Mouse (Mus musculus) small intestine, adult 2 months (tissue): ENCODE results near the gene Cdk5. TPM values are rescaled to one million over a fixed set of nuclear protein-coding genes. Genes with fewer than 3 reads are reported as not detected.

Experiments
- H3K27ac ChIP-seq: fragments of 200-500 bp; 2 replicates; pipeline ENCODE4 v1.5.1; 2012; ENCODE audit warnings: low read depth, low read length, control low read depth, inconsistent platforms; ENCODE audit not compliant: insufficient read depth
- H3K27me3 ChIP-seq: fragments of 200-500 bp; 2 replicates; pipeline ENCODE4 v1.6.1; 2012; ENCODE audit warnings: mild to moderate bottlenecking, moderate library complexity, low read length, inconsistent platforms; ENCODE audit not compliant: control insufficient read depth, insufficient read depth
- H3K36me3 ChIP-seq: fragments of 200-500 bp; 2 replicates; pipeline ENCODE4 v1.6.1; 2012; ENCODE audit warnings: mild to moderate bottlenecking, low read length, control low read depth, inconsistent platforms; ENCODE audit not compliant: control insufficient read depth, insufficient read depth
- H3K4me1 ChIP-seq: fragments of 200-500 bp; 2 replicates; pipeline ENCODE4 v1.6.1; 2012; ENCODE audit warnings: low read length, inconsistent platforms, mixed read lengths; ENCODE audit not compliant: control insufficient read depth, insufficient read depth, insufficient read length
- H3K4me3 ChIP-seq: fragments of 200-500 bp; 2 replicates; pipeline ENCODE4 v1.5.1; 2012; ENCODE audit warnings: low read depth, mild to moderate bottlenecking, control low read depth, inconsistent platforms, low read length, moderate library complexity
- CTCF ChIP-seq: fragments of 200-500 bp; IDR thresholded peaks from 2 replicates; pipeline ENCODE4 v1.5.1; 2012; ENCODE audit warnings: low read depth, mild to moderate bottlenecking, control low read depth, inconsistent platforms, low read length, moderate library complexity, mixed read lengths; ENCODE audit not compliant: insufficient replicate concordance, insufficient read length; ENCODE audit errors: extremely low read depth
- POLR2A ChIP-seq: fragments of 200-500 bp; IDR thresholded peaks from 2 replicates; pipeline ENCODE4 v1.6.1; 2012; ENCODE audit warnings: low read depth, mild to moderate bottlenecking, control low read depth, inconsistent platforms, low read length, moderate library complexity
- WGBS: fragments of 180-500 bp; shearing (Covaris S2); methylation state at CpG from one replicate; pipeline ENCODE4 v1.1.7; 2018; 5-methylcytosine and 5-hydroxymethylcytosine counted together
- polyA plus RNA-seq: library from polyadenylated mRNA; depleted of rRNA; stranded (reverse); fragments of >200 nt; gene quantifications from 2 replicates; pipeline ENCODE4 v1.2.3, GENCODE M21; 2012; rRNA removed

Gene Cdk5
- polyA plus RNA-seq, 1 experiment, result 64.7 TPM

DNA sequence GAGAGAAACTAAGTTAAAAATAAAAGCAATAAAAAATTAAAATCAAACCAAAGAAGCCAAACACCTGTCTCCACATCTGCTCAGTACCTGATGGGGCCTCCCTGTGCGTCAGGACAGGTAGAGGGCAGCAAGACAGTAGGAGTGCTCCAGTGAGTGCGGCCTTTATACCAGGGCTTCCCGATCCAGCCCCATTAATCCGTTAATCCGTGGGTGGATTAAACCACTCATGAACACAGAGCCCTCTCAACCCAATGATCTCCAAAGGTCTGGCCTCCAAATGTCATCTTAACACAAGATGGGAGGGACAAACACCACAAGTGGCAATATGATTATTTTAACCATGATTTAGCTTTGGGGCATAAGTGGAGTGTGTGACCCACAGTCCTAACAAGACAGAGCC is 49.5 kb downstream of the Cdk5 start:
- Histone ChIP-seq H3K4me3 (no peak overlapping the region), H3K27me3 (no peaks in the 10 kb centered on the region), H3K4me1 (no peaks in the 10 kb centered on the region), H3K27ac (no peak overlapping the region), H3K36me3 (no peaks in the 10 kb centered on the region)
- TF ChIP-seq POLR2A, result no peak
- no peak for TF ChIP-seq CTCF
- 76% methylated on average over 5 of the region's 5 CpGs for WGBS

DNA sequence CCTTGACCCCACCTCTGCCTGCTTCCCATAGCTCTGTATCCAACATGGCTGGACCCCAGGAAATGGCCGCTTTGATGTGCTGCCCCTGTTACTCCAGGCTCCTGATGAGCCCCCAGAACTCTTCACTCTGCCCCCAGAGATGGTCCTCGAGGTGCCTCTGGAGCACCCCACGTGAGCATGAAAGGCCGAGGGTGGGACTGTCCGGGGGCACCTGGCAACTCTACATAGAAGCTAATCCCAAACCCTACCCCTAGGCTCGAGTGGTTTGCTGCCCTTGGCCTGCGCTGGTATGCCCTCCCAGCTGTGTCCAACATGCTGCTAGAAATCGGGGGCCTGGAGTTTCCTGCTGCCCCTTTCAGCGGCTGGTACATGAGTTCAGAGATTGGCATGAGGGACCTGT is 53.6 kb downstream of the Cdk5 start:
- no peak for TF ChIP-seq POLR2A
- no peak for TF ChIP-seq CTCF
- 83% methylated on average over 9 of the region's 9 CpGs for WGBS
- Histone ChIP-seq H3K4me3 (no peak overlapping the region), H3K36me3 (no peaks in the 10 kb centered on the region), H3K4me1 (no peaks in the 10 kb centered on the region), H3K27me3 (no peaks in the 10 kb centered on the region), H3K27ac (no peak overlapping the region)

Other genes starting within 250 kb of the Cdk5 start
- 21.9 and 26.3 TPM in 2 replicates for gene Kcnh2, start 71.9 kb downstream of the Cdk5 start, polyA plus RNA-seq
- gene Nos3, start 58.7 kb downstream of the Cdk5 start, polyA plus RNA-seq, result 2.8 and 4.0 TPM in 2 replicates
- gene Atg9b, start 31.4 kb downstream of the Cdk5 start, polyA plus RNA-seq, result 0.43 and 1.9 TPM in 2 replicates
- gene Abcb8, start 29.9 kb downstream of the Cdk5 start, polyA plus RNA-seq, result 53.2 and 83.7 TPM in 2 replicates
- gene Asic3, start 10.1 kb downstream of the Cdk5 start, polyA plus RNA-seq, result 0.58 and 1.9 TPM in 2 replicates
- 51.4 and 90.6 TPM in 2 replicates for gene Slc4a2, start 307 bp upstream of the Cdk5 start, polyA plus RNA-seq
- gene Fastk, start 21.8 kb upstream of the Cdk5 start, polyA plus RNA-seq, result 159 and 230 TPM in 2 replicates
- gene Tmub1, start 24.3 kb upstream of the Cdk5 start, polyA plus RNA-seq, result 51.7 and 135 TPM in 2 replicates
- 31.4 and 59.4 TPM in 2 replicates for gene Agap3, start 28.6 kb upstream of the Cdk5 start, polyA plus RNA-seq
- gene Gbx1, start 103.7 kb upstream of the Cdk5 start, polyA plus RNA-seq, result not detected in 2 replicates
- gene Asb10, start 117.4 kb upstream of the Cdk5 start, polyA plus RNA-seq, result 0.42 and 0.47 TPM in 2 replicates
- gene 4931409K22Rik, start 133.3 kb upstream of the Cdk5 start, polyA plus RNA-seq, result not detected in 2 replicates
- 20.4 and 32.3 TPM in 2 replicates for gene Abcf2, start 153.9 kb upstream of the Cdk5 start, polyA plus RNA-seq
- gene Chpf2, start 163.2 kb upstream of the Cdk5 start, polyA plus RNA-seq, result 19.9 and 25.7 TPM in 2 replicates
- 8.5 and 9.0 TPM in 2 replicates for gene Smarcd3, start 200.9 kb upstream of the Cdk5 start, polyA plus RNA-seq